Mouse (Mus musculus): ENCODE data around the gene Mov10l1. TPM values are rescaled to one million over a fixed set of nuclear protein-coding genes. Genes with fewer than 3 reads are reported as not detected.

The Mov10l1 gene
- polyA plus RNA-seq (2015; fragmentation: Nextera tagmentation; extraction: Ambion mirVana): 0.13 and 0.26 TPM in 2 replicates

- H3K9me3 ChIP-seq (replicated peaks): no peaks in the 10 kb centered on the region
- no peak within 1 kb of the TSS for H3K4me2 ChIP-seq (replicated peaks)
- H3K4me1 ChIP-seq: no peaks in the 10 kb centered on the region
- ATAC-seq (ENCODE audit: insufficient number of reproducible peaks, low FRiP score, low TSS enrichment, low read depth): no peak
- H3K4me3 ChIP-seq (replicated peaks): no peak within 1 kb of the TSS
- H3K27ac ChIP-seq (replicated peaks): no peak within 1 kb of the TSS
- WGBS: 92% methylated on average over 31 of the region's 31 CpGs
- no peak within 1 kb of the TSS for H3K9ac ChIP-seq
- H3K36me3 ChIP-seq: no peaks in the 10 kb centered on the region
- no peaks in the 10 kb centered on the region for H3K27me3 ChIP-seq
Measured at GRCm38 (mm10) chr15:88982534-88983079, at the start of gene Mov10l1. TSS of gene Mov10l1 (plus strand) at chr15:88982909.

- Histone ChIP-seq H3K4me2 (replicated peaks) (no peak overlapping the region), H3K4me3 (replicated peaks) (no peak overlapping the region), H3K27ac (replicated peaks) (no peak overlapping the region), H3K36me3 (no peaks in the 10 kb centered on the region), H3K4me1 (no peaks in the 10 kb centered on the region), H3K9me3 (replicated peaks) (no peaks in the 10 kb centered on the region), H3K9ac (no peak overlapping the region), H3K27me3 (no peaks in the 10 kb centered on the region)
- no peak for ATAC-seq (ENCODE audit: insufficient number of reproducible peaks, low FRiP score, low TSS enrichment, low read depth)
- WGBS: 50% methylated on average over 7 of the region's 7 CpGs
Measured at GRCm38 (mm10) chr15:88934141-88934540, 48.6 kb upstream of the Mov10l1 start.

GRCm38 (mm10) chr15:88936619-88937290 is 46.0 kb upstream of the Mov10l1 start:
- H3K4me3 ChIP-seq (replicated peaks): no peak overlapping the region
- H3K36me3 ChIP-seq: no peaks in the 10 kb centered on the region
- H3K4me2 ChIP-seq (replicated peaks): no peak overlapping the region
- no peaks in the 10 kb centered on the region for H3K4me1 ChIP-seq
- no peaks in the 10 kb centered on the region for H3K27me3 ChIP-seq
- no peaks in the 10 kb centered on the region for H3K9me3 ChIP-seq (replicated peaks)
- no peak overlapping the region for H3K9ac ChIP-seq
- no peak for ATAC-seq (ENCODE audit: insufficient number of reproducible peaks, low FRiP score, low TSS enrichment, low read depth)
- no peak overlapping the region for H3K27ac ChIP-seq (replicated peaks)
- 51% methylated on average over 6 of the region's 6 CpGs for WGBS

GRCm38 (mm10) chr15:88937291-88937650 is 45.4 kb upstream of the Mov10l1 start:
- ATAC-seq (ENCODE audit: insufficient number of reproducible peaks, low FRiP score, low TSS enrichment, low read depth): no peak
- no peaks in the 10 kb centered on the region for H3K9me3 ChIP-seq (replicated peaks)
- H3K36me3 ChIP-seq: no peaks in the 10 kb centered on the region
- H3K4me1 ChIP-seq: no peaks in the 10 kb centered on the region
- H3K27me3 ChIP-seq: no peaks in the 10 kb centered on the region
- H3K4me2 ChIP-seq (replicated peaks): no peak overlapping the region
- H3K9ac ChIP-seq: no peak overlapping the region
- WGBS: 72% methylated on average over 2 of the region's 2 CpGs
- no peak overlapping the region for H3K4me3 ChIP-seq (replicated peaks)
- no peak overlapping the region for H3K27ac ChIP-seq (replicated peaks)

GRCm38 (mm10) chr15:88942783-88943182 is 39.9 kb upstream of the Mov10l1 start:
- Histone ChIP-seq H3K4me1 (no peaks in the 10 kb centered on the region), H3K27ac (replicated peaks) (no peak overlapping the region), H3K9ac (no peak overlapping the region), H3K27me3 (0 out of 2 replicates have a peak, but pooled peaks cover 4% of the 10 kb centered on the region), H3K9me3 (replicated peaks) (no peaks in the 10 kb centered on the region), H3K4me2 (replicated peaks) (no peak overlapping the region), H3K4me3 (replicated peaks) (no peak overlapping the region), H3K36me3 (no peaks in the 10 kb centered on the region)
- no peak for ATAC-seq (ENCODE audit: insufficient number of reproducible peaks, low FRiP score, low TSS enrichment, low read depth)
- WGBS: 65% methylated on average over 5 of the region's 5 CpGs

- 0 out of 2 replicates have a peak, but pooled peaks cover 4% of the 10 kb centered on the region for H3K27me3 ChIP-seq
- H3K9me3 ChIP-seq (replicated peaks): no peaks in the 10 kb centered on the region
- H3K4me2 ChIP-seq (replicated peaks): no peak overlapping the region
- no peak for ATAC-seq (ENCODE audit: insufficient number of reproducible peaks, low FRiP score, low TSS enrichment, low read depth)
- H3K4me3 ChIP-seq (replicated peaks): no peak overlapping the region
- H3K36me3 ChIP-seq: no peaks in the 10 kb centered on the region
- H3K9ac ChIP-seq: no peak overlapping the region
- H3K4me1 ChIP-seq: no peaks in the 10 kb centered on the region
- 52% methylated on average over 5 of the region's 5 CpGs for WGBS
- H3K27ac ChIP-seq (replicated peaks): no peak overlapping the region; the same call in 1 of the 2 replicates
Measured at GRCm38 (mm10) chr15:88943896-88944551, 38.7 kb upstream of the Mov10l1 start.

GRCm38 (mm10) chr15:88946851-88947250 is 35.9 kb upstream of the Mov10l1 start:
- WGBS: 32% methylated on average over 6 of the region's 6 CpGs
- H3K4me3 ChIP-seq (replicated peaks): no peak overlapping the region
- no peaks in the 10 kb centered on the region for H3K9me3 ChIP-seq (replicated peaks)
- H3K27ac ChIP-seq (replicated peaks): no peak overlapping the region
- no peak overlapping the region for H3K4me2 ChIP-seq (replicated peaks)
- no peak overlapping the region for H3K9ac ChIP-seq
- H3K27me3 ChIP-seq: 0 out of 2 replicates have a peak, but pooled peaks cover 4% of the 10 kb centered on the region
- ATAC-seq (ENCODE audit: insufficient number of reproducible peaks, low FRiP score, low TSS enrichment, low read depth): no peak
- H3K4me1 ChIP-seq: no peaks in the 10 kb centered on the region
- no peaks in the 10 kb centered on the region for H3K36me3 ChIP-seq

GRCm38 (mm10) chr15:88951246-88951645 is 31.5 kb upstream of the Mov10l1 start:
- Histone ChIP-seq H3K4me1 (peaks cover 9% of the 10 kb centered on the region), H3K27ac (replicated peaks) (no peak overlapping the region), H3K4me2 (replicated peaks) (no peak overlapping the region), H3K9ac (no peak overlapping the region), H3K27me3 (peaks cover 22% of the 10 kb centered on the region), H3K36me3 (no peaks in the 10 kb centered on the region), H3K4me3 (replicated peaks) (no peak overlapping the region), H3K9me3 (replicated peaks) (no peaks in the 10 kb centered on the region)
- 74% methylated on average over 4 of the region's 4 CpGs for WGBS
- ATAC-seq (ENCODE audit: insufficient number of reproducible peaks, low FRiP score, low TSS enrichment, low read depth): no peak

- H3K9ac ChIP-seq: 0 out of 2 replicates have a peak within 1 kb of the TSS, but pooled peaks have one; percentile 4
- peak within 1 kb of the TSS; percentile 81 for H3K4me2 ChIP-seq (replicated peaks)
- H3K9me3 ChIP-seq (replicated peaks): no peaks in the 10 kb centered on the region
- H3K4me1 ChIP-seq: peaks cover 9% of the 10 kb centered on the region
- no peaks in the 10 kb centered on the region for H3K36me3 ChIP-seq
- WGBS: 3% methylated on average over 53 of the region's 53 CpGs
- H3K4me3 ChIP-seq (replicated peaks): peak within 1 kb of the TSS; percentile 39
- H3K27me3 ChIP-seq: peaks cover 25% of the 10 kb centered on the region
- ATAC-seq (ENCODE audit: insufficient number of reproducible peaks, low FRiP score, low TSS enrichment, low read depth): peak; percentile 52; the same call in 1 of the 2 replicates
- no peak within 1 kb of the TSS for H3K27ac ChIP-seq (replicated peaks)
Measured at GRCm38 (mm10) chr15:88954368-88955072, 28.2 kb upstream of the Mov10l1 start, which contains the start of gene Ttll8. TSS of gene Ttll8 (minus strand) at chr15:88954418.

- ATAC-seq (ENCODE audit: insufficient number of reproducible peaks, low FRiP score, low TSS enrichment, low read depth): no peak
- WGBS: 86% methylated on average over 6 of the region's 6 CpGs
Measured at GRCm38 (mm10) chr15:88955342-88955741, 27.4 kb upstream of the Mov10l1 start.

GRCm38 (mm10) chr15:88957522-88957921 is 25.2 kb upstream of the Mov10l1 start:
- no peak overlapping the region for H3K4me3 ChIP-seq (replicated peaks)
- no peak overlapping the region for H3K27ac ChIP-seq (replicated peaks)
- H3K27me3 ChIP-seq: peaks cover 25% of the 10 kb centered on the region
- WGBS: 89% methylated on average over 4 of the region's 4 CpGs
- no peaks in the 10 kb centered on the region for H3K36me3 ChIP-seq
- peaks cover 9% of the 10 kb centered on the region for H3K4me1 ChIP-seq
- H3K9ac ChIP-seq: no peak overlapping the region
- no peak overlapping the region for H3K4me2 ChIP-seq (replicated peaks)
- no peaks in the 10 kb centered on the region for H3K9me3 ChIP-seq (replicated peaks)
- ATAC-seq (ENCODE audit: insufficient number of reproducible peaks, low FRiP score, low TSS enrichment, low read depth): no peak

More at GRCm38 (mm10) chr15:88955342-88955741, 27.4 kb upstream of the Mov10l1 start:
- Histone ChIP-seq H3K27ac (replicated peaks) (no peak overlapping the region), H3K4me2 (replicated peaks) (no peak overlapping the region), H3K4me3 (replicated peaks) (no peak overlapping the region), H3K36me3 (no peaks in the 10 kb centered on the region), H3K4me1 (peaks cover 9% of the 10 kb centered on the region), H3K9ac (no peak overlapping the region), H3K27me3 (peaks cover 25% of the 10 kb centered on the region), H3K9me3 (replicated peaks) (no peaks in the 10 kb centered on the region)

Measured in embryonic facial prominence, embryonic 15.5 days (tissue).